Mouse (Mus musculus) midbrain, embryonic 10.5 days (tissue): Measurements from ENCODE around the gene Abca14. TPM values are rescaled to one million over a fixed set of nuclear protein-coding genes. Genes with fewer than 3 reads are reported as not detected.
"Not testable (repeated sequence)": the region's sequence is repeated elsewhere in the genome, so short reads cannot be mapped to it uniquely, and the experiment has no call there.

Experiments
- DNase-seq: peaks from one replicate; pipeline ENCODE4 v3.0.0-alpha.2; 2017; ENCODE audit warnings: low spot score
- H3K27ac ChIP-seq: fragments of 300-500 bp; sonication (generic); replicated peaks from 2 replicates; pipeline ENCODE4 v1.5.1; 2016; ENCODE audit warnings: mild to moderate bottlenecking
- H3K27me3 ChIP-seq: fragments of 300-500 bp; sonication (generic); 2 replicates; pipeline ENCODE4 v1.6.1; 2016; ENCODE audit warnings: low read depth, mild to moderate bottlenecking; ENCODE audit not compliant: poor library complexity, severe bottlenecking
- H3K36me3 ChIP-seq: fragments of 300-500 bp; sonication (generic); 2 replicates; pipeline ENCODE4 v1.6.1; 2016; ENCODE audit warnings: mild to moderate bottlenecking, moderate library complexity
- H3K4me1 ChIP-seq: fragments of 300-500 bp; sonication (generic); 2 replicates; pipeline ENCODE4 v1.6.1; 2016
- H3K4me3 ChIP-seq: fragments of 300-500 bp; sonication (generic); 2 replicates; pipeline ENCODE4 v1.5.1; 2016; ENCODE audit warnings: mild to moderate bottlenecking, moderate library complexity
- H3K9me3 ChIP-seq: fragments of 300-500 bp; sonication (generic); replicated peaks from 2 replicates; pipeline ENCODE4 v1.6.1; 2016; ENCODE audit warnings: mild to moderate bottlenecking
- WGBS: fragments of 180-500 bp; shearing (Covaris S2); methylation state at CpG from one replicate; pipeline ENCODE4 v1.1.7; 2016; 5-methylcytosine and 5-hydroxymethylcytosine counted together
- polyA plus RNA-seq: library from polyadenylated mRNA; unstranded; fragments of >200 nt; fragmentation: Nextera tagmentation; extraction: Ambion mirVana; gene quantifications from 2 replicates; pipeline ENCODE4 v1.2.1, GENCODE M21; 2016

Gene Abca14
- polyA plus RNA-seq, 1 experiment from 2014 or later, result not detected

DNA sequence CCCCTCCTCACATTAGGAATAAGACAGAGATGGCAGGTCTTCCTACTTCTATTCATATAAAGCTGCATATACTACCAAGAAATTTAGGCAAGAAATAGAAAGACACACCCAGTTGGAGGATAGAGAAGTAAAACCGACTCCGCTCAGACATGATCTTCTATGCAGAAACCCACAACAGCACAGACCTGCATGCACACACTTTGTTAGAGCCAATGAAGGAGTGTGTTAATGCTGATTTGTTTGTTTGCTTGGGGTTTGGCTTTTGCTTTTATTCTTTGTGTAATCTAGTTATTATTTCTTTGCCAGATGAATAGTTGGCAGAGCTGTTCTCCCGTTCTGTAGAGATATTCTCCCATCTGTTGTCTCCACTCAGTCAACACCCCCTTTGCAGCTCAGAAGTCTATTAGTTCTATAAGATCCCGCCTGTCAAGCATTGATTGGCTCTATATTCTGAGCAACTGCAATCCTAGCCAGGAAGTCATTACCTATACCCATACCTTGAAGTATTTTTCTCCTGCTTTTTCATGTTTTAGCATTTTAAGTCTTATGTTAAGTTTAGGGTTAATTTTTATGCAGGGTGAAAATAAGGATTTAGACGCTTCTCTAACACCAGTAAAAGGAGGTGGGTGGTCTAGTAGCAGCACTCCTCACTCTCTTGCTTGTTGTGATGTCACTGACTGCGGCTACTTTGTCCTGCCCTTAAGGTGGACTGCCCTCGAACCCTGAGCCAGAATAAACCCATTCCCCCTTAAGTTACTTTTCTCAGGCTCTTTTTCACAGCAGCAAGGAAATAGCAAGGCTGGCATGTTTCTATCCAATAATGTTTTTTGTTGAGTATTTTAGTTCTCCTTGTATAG lies 67.6 kb downstream of the Abca14 start:
- Histone ChIP-seq H3K36me3 (no peaks in the 10 kb centered on the region), H3K9me3 (no peaks in the 10 kb centered on the region), H3K4me3 (no peak overlapping the region), H3K4me1 (no peaks in the 10 kb centered on the region), H3K27me3 (no peaks in the 10 kb centered on the region), H3K27ac (no peak overlapping the region)
- WGBS, result 85% methylated on average over 7 of the region's 7 CpGs
- DNase-seq, result no peak

- no peak overlapping the region for H3K27ac ChIP-seq
- H3K4me3 ChIP-seq, result no peak overlapping the region
- no peaks in the 10 kb centered on the region for H3K4me1 ChIP-seq
- WGBS, result 88% methylated on average over 7 of the region's 7 CpGs
- DNase-seq, result no peak
- H3K9me3 ChIP-seq, result no peaks in the 10 kb centered on the region
- H3K36me3 ChIP-seq, result no peaks in the 10 kb centered on the region
- no peaks in the 10 kb centered on the region for H3K27me3 ChIP-seq
Measured at GRCm38 (mm10) chr7:120272110-120272509, 68.3 kb downstream of the Abca14 start.

DNA sequence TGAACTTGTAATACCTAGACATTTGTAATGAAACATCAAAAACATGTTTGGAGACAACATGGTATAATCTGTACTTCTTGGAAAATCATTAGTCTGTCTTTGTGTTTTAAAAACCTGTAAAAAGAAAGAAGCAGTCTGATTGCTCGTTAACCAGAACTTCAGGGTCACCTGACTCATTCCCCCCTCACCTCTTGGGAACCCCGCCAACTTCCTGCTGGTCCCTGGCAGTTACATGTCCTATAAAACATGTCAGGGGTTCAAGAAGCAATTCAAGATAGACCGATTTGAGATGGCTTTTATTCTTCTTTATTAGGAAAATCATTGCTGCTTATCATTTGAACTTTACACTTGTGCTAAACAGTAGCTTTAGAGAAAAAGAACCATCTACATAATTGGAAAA lies 81.5 kb downstream of the Abca14 start:
- Histone ChIP-seq H3K36me3 (no peaks in the 10 kb centered on the region), H3K4me3 (no peak overlapping the region), H3K27ac (no peak overlapping the region), H3K4me1 (no peaks in the 10 kb centered on the region), H3K27me3 (no peaks in the 10 kb centered on the region), H3K9me3 (no peaks in the 10 kb centered on the region)
- no peak for DNase-seq
- WGBS, result 80% methylated on average over 3 of the region's 3 CpGs

DNA sequence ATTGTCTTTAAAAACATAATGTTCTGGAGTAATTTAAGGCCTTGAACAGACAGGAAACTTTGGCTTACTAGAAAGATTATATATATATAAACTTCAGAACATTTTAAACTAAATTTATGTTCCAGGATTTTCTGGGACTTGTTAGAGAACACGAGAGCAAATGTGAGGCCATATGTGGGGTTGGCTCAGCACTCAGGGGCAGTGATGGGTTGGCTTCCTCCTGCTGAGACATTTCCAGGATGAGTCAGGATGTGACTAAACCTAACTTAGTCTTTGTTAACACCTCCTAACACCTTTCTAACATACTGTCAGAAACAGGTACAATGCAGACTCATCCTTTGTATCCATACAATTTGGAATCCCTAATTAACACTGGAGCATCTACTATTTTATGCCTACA lies 112.3 kb downstream of the Abca14 start:
- 82% methylated on average over 1 of the region's 1 CpGs for WGBS

GRCm38 (mm10) chr7:120322963-120323362 lies 119.2 kb downstream of the Abca14 start:
- Histone ChIP-seq H3K36me3 (no peaks in the 10 kb centered on the region), H3K27ac (no peak overlapping the region), H3K4me1 (0 out of 2 replicates have a peak, but pooled peaks cover 8% of the 10 kb centered on the region), H3K9me3 (no peaks in the 10 kb centered on the region), H3K4me3 (no peak overlapping the region), H3K27me3 (peaks cover 2% of the 10 kb centered on the region; the same call in 1 of the 2 replicates)
- 53% methylated on average over 4 of the region's 4 CpGs for WGBS
- DNase-seq, result no peak

More for the DNA sequence above, 112.3 kb downstream of the Abca14 start:
- no peaks in the 10 kb centered on the region for H3K36me3 ChIP-seq
- H3K4me1 ChIP-seq, result no peaks in the 10 kb centered on the region
- DNase-seq, result no peak
- no peaks in the 10 kb centered on the region for H3K27me3 ChIP-seq
- H3K4me3 ChIP-seq, result no peak overlapping the region
- H3K9me3 ChIP-seq, result no peaks in the 10 kb centered on the region
- no peak overlapping the region for H3K27ac ChIP-seq

GRCm38 (mm10) chr7:120325911-120326310 lies 122.2 kb downstream of the Abca14 start:
- H3K27ac ChIP-seq, H3K36me3 ChIP-seq, H3K9me3 ChIP-seq, DNase-seq, H3K27me3 ChIP-seq, H3K4me1 ChIP-seq, H3K4me3 ChIP-seq: not testable (repeated sequence)
- 77% methylated on average over 2 of the region's 2 CpGs for WGBS

DNA sequence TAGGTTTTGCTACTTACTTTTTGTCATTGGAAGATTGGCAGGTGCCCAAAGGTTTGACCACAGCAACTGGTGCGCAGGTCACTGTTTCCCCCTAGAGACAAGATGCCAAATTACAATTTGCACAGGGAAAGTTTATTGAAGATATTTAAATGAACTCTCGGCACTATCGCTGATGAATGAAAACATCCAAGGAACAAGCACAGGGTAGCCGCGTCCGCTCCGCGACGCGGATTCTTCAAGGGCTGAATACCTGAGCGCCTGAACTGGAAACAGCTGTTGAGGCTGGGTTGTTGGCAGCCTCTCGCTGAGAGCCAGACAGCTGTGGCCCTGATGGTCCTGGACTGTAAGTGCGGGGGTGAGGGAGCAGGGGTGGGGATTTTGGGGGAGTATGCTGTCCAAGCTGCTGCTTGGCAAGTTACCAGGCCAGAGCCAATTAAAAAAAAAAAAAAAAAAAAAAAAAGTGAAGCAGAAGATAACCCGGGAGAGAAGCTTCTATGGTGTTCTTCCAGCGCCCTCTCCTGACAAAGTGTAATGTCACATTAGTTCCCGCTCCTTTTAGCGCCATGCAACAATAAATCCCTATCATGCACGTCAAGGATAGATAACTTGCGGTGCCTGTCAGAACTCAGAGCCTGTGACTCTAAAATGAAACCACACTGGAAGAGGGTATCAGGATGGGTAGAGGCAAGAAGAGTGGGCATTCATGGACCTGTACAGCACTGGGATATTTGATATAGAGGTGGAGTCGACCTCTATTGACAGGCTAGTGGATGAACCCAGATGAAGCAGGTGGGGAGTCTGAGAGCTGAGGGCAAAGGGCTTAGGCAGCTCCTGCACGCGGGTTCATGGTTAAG lies 123.7 kb downstream of the Abca14 start:
- H3K4me3 ChIP-seq, result peak overlapping the region; percentile 49
- H3K27me3 ChIP-seq, result peaks cover 8% of the 10 kb centered on the region; the same call in 1 of the 2 replicates

GRCm38 (mm10) chr7:120328087-120328793 lies 124.5 kb downstream of the Abca14 start, which contains the start of gene Abca15:
Abca15 (plus strand) TSS chr7:120328670.
- Histone ChIP-seq H3K4me3 (peak within 1 kb of the TSS; percentile 49), H3K36me3 (no peaks in the 10 kb centered on the region), H3K4me1 (0 out of 2 replicates have a peak, but pooled peaks cover 9% of the 10 kb centered on the region), H3K27me3 (peaks cover 8% of the 10 kb centered on the region; the same call in 1 of the 2 replicates), H3K9me3 (no peaks in the 10 kb centered on the region), H3K27ac (no peak within 1 kb of the TSS)
- WGBS, result 89% methylated on average over 22 of the region's 22 CpGs
- no peak for DNase-seq

More for the DNA sequence above, 123.7 kb downstream of the Abca14 start:
- peak; percentile 25 for DNase-seq
- Histone ChIP-seq H3K36me3 (no peaks in the 10 kb centered on the region), H3K9me3 (no peaks in the 10 kb centered on the region), H3K27ac (no peak overlapping the region), H3K4me1 (0 out of 2 replicates have a peak, but pooled peaks cover 9% of the 10 kb centered on the region)
- WGBS, result 17% methylated on average over 22 of the region's 22 CpGs

- Histone ChIP-seq H3K27ac (no peak overlapping the region), H3K4me3 (no peak overlapping the region), H3K36me3 (no peaks in the 10 kb centered on the region), H3K4me1 (no peaks in the 10 kb centered on the region), H3K27me3 (no peaks in the 10 kb centered on the region), H3K9me3 (no peaks in the 10 kb centered on the region)
- DNase-seq, result peak; percentile 30
- 40% methylated on average over 13 of the region's 13 CpGs for WGBS
Measured at GRCm38 (mm10) chr7:120361159-120361558, 157.4 kb downstream of the Abca14 start.

Other genes with a start within 250 kb of the Abca14 start
- gene Dnah3, start 108.7 kb upstream of the Abca14 start, polyA plus RNA-seq, result not detected in 2 replicates
- gene Tmem159, start 101.6 kb upstream of the Abca14 start, polyA plus RNA-seq, result 23.9 and 25.9 TPM in 2 replicates
- gene Zp2, start 58.7 kb upstream of the Abca14 start, polyA plus RNA-seq, result not detected in 2 replicates
- not detected in 2 replicates for gene Anks4b, start 30.1 kb upstream of the Abca14 start, polyA plus RNA-seq
- 35.5 and 40.2 TPM in 2 replicates for gene Crym, start 1.9 kb upstream of the Abca14 start, polyA plus RNA-seq
- not detected in 2 replicates for gene Abca15, start 124.7 kb downstream of the Abca14 start, polyA plus RNA-seq
- not detected in 2 replicates for gene Abca16, start 205.7 kb downstream of the Abca14 start, polyA plus RNA-seq